Mouse (Mus musculus): ENCODE data around the gene Pkdcc. TPM values are rescaled to one million over a fixed set of nuclear protein-coding genes. Genes with fewer than 3 reads are reported as not detected.

The Pkdcc gene
- polyA plus RNA-seq, 1 experiment from 2014 or later: 6.5 TPM

DNA sequence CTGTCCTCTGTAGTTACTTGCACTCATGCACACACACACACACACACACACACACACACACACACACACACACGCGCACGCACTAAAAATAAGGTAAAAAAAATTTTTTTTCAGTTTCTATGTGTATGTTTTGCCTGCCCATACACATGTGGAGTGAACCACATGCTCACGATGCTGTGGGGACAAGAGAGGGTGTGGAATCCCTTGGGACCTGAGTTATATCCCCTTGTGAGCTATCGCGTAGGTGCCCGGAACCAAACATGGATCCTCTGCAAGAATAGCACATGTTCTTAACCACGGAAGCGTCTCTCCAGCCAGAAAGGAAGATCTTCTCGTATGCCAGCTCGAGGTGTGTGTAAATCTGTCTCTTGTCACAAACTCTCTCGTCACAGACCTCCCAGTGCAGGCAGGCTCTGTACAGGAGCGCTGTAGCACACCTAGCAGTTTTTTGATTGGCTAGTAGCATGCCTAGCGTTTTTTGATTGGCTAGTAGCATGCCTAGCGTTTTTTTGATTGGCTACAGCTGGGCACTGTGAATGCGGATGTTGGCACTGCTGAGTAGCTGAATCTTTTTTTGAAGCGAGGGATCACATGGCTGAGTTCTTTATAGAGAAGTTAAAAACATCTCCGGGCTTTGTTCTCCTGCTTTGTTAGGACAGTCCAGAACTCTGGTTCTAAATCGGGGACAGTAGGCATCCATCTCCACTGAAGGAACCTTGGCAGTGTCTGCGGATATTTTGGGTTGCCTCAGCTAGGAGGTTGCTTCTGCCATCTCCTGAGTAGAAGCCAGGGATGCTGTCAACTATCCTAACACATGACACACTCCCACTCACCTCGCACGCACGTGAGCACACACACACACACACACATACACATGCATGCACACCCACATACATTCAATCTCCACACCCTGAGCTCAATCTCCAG lies 52.4 kb downstream of the Pkdcc start:
- Histone ChIP-seq H3K27ac (replicated peaks) (peak overlapping the region; percentile 24), H3K27me3 (no peaks in the 10 kb centered on the region), H3K4me2 (replicated peaks) (peak overlapping the region; percentile 42), H3K4me1 (peaks cover 7% of the 10 kb centered on the region), H3K9me3 (no peaks in the 10 kb centered on the region), H3K36me3 (no peaks in the 10 kb centered on the region), H3K9ac (replicated peaks) (0 out of 2 replicates have a peak overlapping the region, but pooled peaks have one; percentile 8), H3K4me3 (peak overlapping the region; percentile 28)
- WGBS: 41% methylated on average over 23 of the region's 23 CpGs
- peak; percentile 98 for ATAC-seq (replicated peaks)

DNA sequence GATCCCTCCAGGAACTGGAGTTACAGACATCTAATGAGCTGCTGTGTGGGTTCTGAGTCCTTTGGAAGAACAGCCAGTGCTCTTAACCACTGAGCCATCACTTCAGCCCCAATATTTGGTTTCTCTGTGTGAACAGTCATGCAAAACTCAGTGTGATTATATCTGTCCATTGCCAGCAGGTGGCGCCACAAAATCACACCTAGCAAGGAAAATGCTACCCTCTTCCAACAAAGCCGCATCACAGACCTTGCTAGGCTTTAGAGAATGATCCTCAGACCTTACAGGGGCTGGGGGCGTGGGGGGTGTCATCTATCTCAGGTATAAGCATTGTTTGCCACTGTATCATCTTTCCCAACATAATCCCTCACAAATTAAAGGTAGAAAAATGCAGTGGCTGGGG lies 56.4 kb downstream of the Pkdcc start:
- peaks cover 11% of the 10 kb centered on the region for H3K4me1 ChIP-seq
- H3K9ac ChIP-seq (replicated peaks): no peak overlapping the region
- no peaks in the 10 kb centered on the region for H3K27me3 ChIP-seq
- H3K27ac ChIP-seq (replicated peaks): no peak overlapping the region
- H3K9me3 ChIP-seq: no peaks in the 10 kb centered on the region
- 2% methylated on average over 3 of the region's 3 CpGs for WGBS
- H3K4me3 ChIP-seq: no peak overlapping the region
- H3K4me2 ChIP-seq (replicated peaks): no peak overlapping the region
- no peaks in the 10 kb centered on the region for H3K36me3 ChIP-seq
- ATAC-seq (replicated peaks): no peak

DNA sequence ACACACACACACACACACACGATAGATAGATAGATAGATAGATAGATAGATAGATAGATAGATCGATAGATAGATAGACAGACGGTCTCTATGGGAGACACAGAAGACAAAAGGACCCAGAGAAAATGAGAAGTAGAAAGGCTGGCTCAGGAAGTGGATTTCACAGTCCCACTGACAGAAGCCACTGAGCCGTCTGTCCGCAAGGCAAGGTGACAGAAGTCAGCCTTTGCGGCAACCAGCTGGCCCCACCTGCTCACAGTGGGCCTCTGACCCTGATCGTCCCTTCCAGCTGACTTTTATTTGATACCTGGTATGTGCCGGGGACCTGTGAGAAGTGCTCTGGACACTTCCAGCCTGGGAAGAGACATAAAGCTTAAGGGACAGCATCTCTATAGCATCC lies 57.5 kb downstream of the Pkdcc start:
- 71% methylated on average over 8 of the region's 8 CpGs for WGBS
- Histone ChIP-seq H3K27ac (replicated peaks) (no peak overlapping the region), H3K9me3 (no peaks in the 10 kb centered on the region), H3K4me2 (replicated peaks) (no peak overlapping the region), H3K4me3 (no peak overlapping the region), H3K9ac (replicated peaks) (no peak overlapping the region), H3K4me1 (peaks cover 20% of the 10 kb centered on the region), H3K36me3 (no peaks in the 10 kb centered on the region), H3K27me3 (no peaks in the 10 kb centered on the region)
- no peak for ATAC-seq (replicated peaks)

DNA sequence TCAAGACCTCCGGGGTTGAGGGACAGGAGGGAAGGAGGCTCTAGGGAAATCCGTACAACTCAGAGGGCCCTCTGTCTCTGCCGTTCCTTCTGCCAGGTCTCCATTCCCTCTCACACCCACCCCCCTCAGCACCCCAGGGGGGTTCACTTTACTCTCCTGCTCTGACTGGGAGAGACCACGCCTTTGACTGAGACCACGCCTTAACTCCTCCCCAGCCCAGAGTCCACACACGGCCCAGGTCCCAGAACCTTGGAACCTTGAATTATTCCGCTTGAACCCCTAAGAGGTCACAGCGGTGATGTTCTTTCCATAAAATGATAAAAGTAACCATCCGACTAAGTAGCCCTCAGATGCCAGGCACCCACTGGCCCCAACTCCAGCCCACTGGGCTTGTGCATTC lies 58.5 kb downstream of the Pkdcc start:
- ATAC-seq (replicated peaks): no peak
- Histone ChIP-seq H3K4me3 (no peak overlapping the region), H3K27ac (replicated peaks) (no peak overlapping the region), H3K4me2 (replicated peaks) (no peak overlapping the region), H3K9me3 (no peaks in the 10 kb centered on the region), H3K9ac (replicated peaks) (no peak overlapping the region), H3K27me3 (no peaks in the 10 kb centered on the region), H3K4me1 (peaks cover 18% of the 10 kb centered on the region), H3K36me3 (no peaks in the 10 kb centered on the region)
- 24% methylated on average over 9 of the region's 9 CpGs for WGBS

DNA sequence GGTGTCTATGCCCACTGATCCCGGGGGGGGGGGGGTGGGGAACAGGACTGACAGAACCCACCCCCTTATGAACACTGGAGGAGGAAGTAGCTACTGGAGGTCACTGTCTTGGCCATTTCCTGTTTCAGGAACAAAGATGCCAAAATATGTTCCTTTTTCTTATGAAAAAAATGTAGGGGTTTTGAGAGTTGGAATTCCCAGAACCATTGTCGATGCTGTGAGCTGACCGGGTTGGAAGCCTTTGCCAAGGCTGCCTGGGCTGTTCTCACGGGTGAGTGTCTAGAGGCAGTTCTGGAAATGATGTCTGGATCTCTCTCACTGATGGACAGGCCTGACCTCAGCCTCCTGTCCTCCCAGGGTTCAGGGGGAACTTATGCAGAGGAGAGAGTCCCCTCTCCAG lies 59.0 kb downstream of the Pkdcc start:
- no peak for ATAC-seq (replicated peaks)
- H3K9ac ChIP-seq (replicated peaks): no peak overlapping the region
- 50% methylated on average over 4 of the region's 4 CpGs for WGBS

More for the DNA sequence above, 59.0 kb downstream of the Pkdcc start:
- Histone ChIP-seq H3K4me3 (no peak overlapping the region), H3K9me3 (no peaks in the 10 kb centered on the region), H3K27me3 (no peaks in the 10 kb centered on the region), H3K4me2 (replicated peaks) (no peak overlapping the region), H3K36me3 (no peaks in the 10 kb centered on the region), H3K4me1 (peaks cover 18% of the 10 kb centered on the region), H3K27ac (replicated peaks) (no peak overlapping the region)

Other genes starting within 250 kb of the Pkdcc start
- 34.6 and 34.8 TPM in 2 replicates for gene Eml4, start 135.6 kb downstream of the Pkdcc start, polyA plus RNA-seq (2015; fragmentation: Nextera tagmentation; extraction: Ambion mirVana)